Mouse (Mus musculus) intestine, embryonic 14.5 days (tissue): ENCODE data around the gene H13. TPM values are rescaled to one million over a fixed set of nuclear protein-coding genes. Genes with fewer than 3 reads are reported as not detected.
A peak's percentile ranks its signal among the peaks of the same experiment; 100 is the strongest.
"Not testable (repeated sequence)": the region's sequence is repeated elsewhere in the genome, so short reads cannot be mapped to it uniquely, and the experiment has no call there.

Source experiments
- ATAC-seq: fragments of 200-750 bp; cut with Nextera tagmentation; replicated peaks from 2 replicates; pipeline ENCODE4 v1.8.0; 2017; ENCODE audit warnings: low read depth, moderate number of reproducible peaks, moderate TSS enrichment, moderate library complexity; ENCODE audit not compliant: low FRiP score, low TSS enrichment
- DNase-seq: peaks from one replicate; pipeline ENCODE4 v3.0.0-alpha.2; 2018; ENCODE audit warnings: low spot score
- H3K27ac ChIP-seq: fragments of 300-500 bp; sonication (generic); 2 replicates; pipeline ENCODE4 v1.5.1; 2014; ENCODE audit warnings: low read depth, mild to moderate bottlenecking, control low read depth
- H3K27me3 ChIP-seq: fragments of 300-500 bp; sonication (generic); replicated peaks from 2 replicates; pipeline ENCODE4 v1.6.1; 2014; ENCODE audit warnings: low read length, control low read depth; ENCODE audit not compliant: control insufficient read depth, insufficient read depth
- H3K36me3 ChIP-seq: fragments of 300-500 bp; sonication (generic); 2 replicates; pipeline ENCODE4 v1.6.1; 2014; ENCODE audit warnings: low read length, control low read depth; ENCODE audit not compliant: control insufficient read depth, insufficient read depth
- H3K4me1 ChIP-seq: fragments of 300-500 bp; sonication (generic); replicated peaks from 2 replicates; pipeline ENCODE4 v1.6.1; 2014; ENCODE audit warnings: low read length, control low read depth, mixed read lengths; ENCODE audit not compliant: control insufficient read depth, insufficient read depth
- H3K4me2 ChIP-seq: fragments of 300-500 bp; sonication (generic); 2 replicates; pipeline ENCODE4 v1.6.1; 2014; ENCODE audit warnings: low read length
- H3K4me3 ChIP-seq: fragments of 300-500 bp; sonication (generic); 2 replicates; pipeline ENCODE4 v1.5.1; 2014; ENCODE audit warnings: low read depth, low read length, control low read depth, mixed read lengths
- H3K9ac ChIP-seq: fragments of 300-500 bp; sonication (generic); 2 replicates; pipeline ENCODE4 v1.6.1; 2014; ENCODE audit warnings: mild to moderate bottlenecking, low read length
- H3K9me3 ChIP-seq: fragments of 300-500 bp; sonication (generic); 2 replicates; pipeline ENCODE4 v1.6.1; 2016; ENCODE audit warnings: low read length, control low read depth; ENCODE audit not compliant: control insufficient read depth
- WGBS: fragments of 180-500 bp; shearing (Covaris S2); extraction: QIAGEN DNeasy Blood & Tissue Kit; methylation state at CpG from one replicate; pipeline ENCODE4 v1.1.7; 2014; 5-methylcytosine and 5-hydroxymethylcytosine counted together
- polyA plus RNA-seq: library from polyadenylated mRNA; unstranded; fragments of >200 nt; fragmentation: Nextera tagmentation; extraction: Ambion mirVana; gene quantifications from 2 replicates; pipeline ENCODE4 v1.2.1, GENCODE M21; 2014

Gene H13
- polyA plus RNA-seq, 1 experiment from 2014 or later, result 113 TPM

DNA sequence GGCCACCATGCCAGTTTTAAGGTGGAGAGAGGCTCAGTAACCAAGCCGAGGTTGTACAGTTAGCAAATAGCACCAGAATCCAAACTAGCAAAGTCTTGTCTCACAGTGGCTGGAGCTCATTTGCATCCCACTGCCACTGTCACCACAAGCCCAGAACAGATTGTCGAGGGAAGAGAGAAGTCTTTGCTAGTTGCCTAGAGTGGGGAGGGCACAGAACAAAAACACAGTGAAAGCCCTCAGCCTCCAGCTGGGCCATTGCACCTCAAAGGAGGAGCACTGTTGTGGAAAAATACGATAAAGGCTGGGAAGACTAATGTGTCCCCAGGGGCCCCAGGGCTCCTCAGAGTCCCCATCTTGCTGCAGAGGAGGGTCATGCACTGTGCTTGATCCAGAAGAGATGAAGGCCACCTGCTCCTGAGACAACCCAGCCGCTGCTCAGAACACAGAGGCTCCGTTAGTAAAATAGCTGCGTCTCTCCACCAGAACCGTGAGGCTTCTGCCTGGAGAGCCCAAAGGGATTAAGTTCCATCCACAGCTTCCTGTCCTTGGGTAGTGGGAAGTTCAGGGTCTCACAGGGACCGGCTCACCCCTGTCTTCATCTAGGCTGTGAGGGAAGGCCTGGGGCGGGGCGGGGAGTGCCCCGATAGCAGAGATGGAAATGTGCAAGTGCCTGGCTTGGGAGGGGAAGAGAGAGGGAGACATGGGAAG is 29.7 kb upstream of the H13 start:
- H3K9me3 ChIP-seq, result no peaks in the 10 kb centered on the region
- H3K9ac ChIP-seq, result no peak overlapping the region
- H3K4me2 ChIP-seq, result no peak overlapping the region
- peak overlapping the region; percentile 82 for H3K27ac ChIP-seq
- DNase-seq (no peak), ATAC-seq (peak; percentile 45; the same call in 1 of the 2 replicates)
- H3K27me3 ChIP-seq, result no peaks in the 10 kb centered on the region; the same call in 1 of the 2 replicates
- no peak overlapping the region for H3K4me3 ChIP-seq
- 19% methylated on average over 11 of the region's 11 CpGs for WGBS
- H3K4me1 ChIP-seq, result peaks cover 27% of the 10 kb centered on the region
- no peaks in the 10 kb centered on the region for H3K36me3 ChIP-seq

DNA sequence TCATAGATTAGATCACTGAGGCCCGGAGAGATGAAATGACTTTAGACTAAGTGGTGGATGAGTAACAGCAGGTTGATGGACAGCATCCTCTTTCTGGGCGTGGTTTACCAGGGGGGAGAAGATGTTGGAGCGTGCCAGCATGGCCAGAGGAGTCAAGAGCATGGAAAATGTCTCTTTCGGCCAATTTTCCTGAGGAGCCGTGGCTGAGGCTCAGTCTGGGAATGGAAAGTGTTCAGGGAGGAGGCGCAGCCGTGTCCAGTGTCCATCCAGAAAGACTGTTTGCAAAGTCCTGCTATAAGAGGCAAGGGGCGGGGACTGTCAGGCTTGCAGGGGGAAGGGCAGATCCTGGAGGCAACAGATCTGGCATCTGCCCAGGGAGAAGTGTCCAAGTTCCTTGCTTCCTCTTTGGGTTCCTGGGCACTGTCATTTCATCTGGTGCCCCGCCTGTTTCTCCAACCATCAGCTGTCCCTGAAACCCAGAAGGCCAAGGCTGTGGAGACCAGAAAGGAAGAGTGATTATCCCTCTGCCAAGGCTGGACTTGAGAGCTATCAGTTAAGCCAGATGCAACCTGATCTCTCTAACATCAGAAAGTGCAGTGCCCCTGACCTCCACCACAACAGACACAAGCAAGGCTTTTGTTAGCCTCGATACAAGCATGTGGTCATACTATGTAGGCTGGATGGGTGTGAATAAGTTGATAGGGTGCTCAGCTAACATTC is 16.2 kb upstream of the H13 start:
- WGBS, result 55% methylated on average over 10 of the region's 10 CpGs
- DNase-seq, result no peak

DNA sequence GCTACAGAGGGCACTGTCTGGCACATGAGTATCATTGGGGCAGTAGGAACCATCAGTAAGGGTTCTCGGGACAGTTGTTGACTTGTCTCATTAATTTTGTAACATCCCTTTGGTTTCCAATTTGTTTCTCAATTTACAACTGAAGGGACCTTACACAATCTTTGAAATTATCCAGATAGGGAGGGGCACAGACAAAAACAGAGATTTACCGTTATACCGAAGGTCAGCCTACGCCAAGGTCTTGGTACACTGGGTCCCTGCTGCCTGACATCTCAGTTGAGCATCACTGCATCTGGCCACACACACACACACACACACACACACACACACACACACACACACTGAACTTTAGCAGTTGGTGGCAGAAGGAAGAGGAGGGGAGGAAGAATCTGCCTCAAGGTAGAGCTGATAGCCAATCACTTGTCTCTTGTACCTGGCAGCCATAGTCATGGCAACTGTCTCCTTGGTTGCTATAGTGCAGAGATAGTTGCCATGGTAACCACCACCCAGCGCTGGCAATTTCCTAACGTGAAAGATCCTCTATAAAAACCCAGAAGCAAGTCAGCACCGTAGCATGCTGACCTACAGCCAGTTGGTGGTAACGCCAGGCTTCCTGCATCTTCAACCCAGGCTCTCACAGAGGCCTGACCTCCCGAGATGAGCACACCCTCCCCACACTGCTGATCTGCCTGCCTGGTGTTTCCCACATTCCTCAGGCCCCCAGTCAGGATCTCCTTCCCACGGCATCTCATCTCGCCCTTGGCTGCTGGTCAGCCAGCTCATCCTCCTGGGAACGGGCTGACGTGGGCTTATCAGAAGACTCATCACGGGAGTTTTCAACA is 15.2 kb upstream of the H13 start:
- H3K36me3 ChIP-seq, result no peaks in the 10 kb centered on the region
- H3K4me2 ChIP-seq, result no peak overlapping the region
- DNase-seq (no peak), ATAC-seq (no peak)
- WGBS, result 36% methylated on average over 14 of the region's 14 CpGs
- no peaks in the 10 kb centered on the region for H3K27me3 ChIP-seq
- H3K9me3 ChIP-seq, result no peaks in the 10 kb centered on the region
- 0 out of 2 replicates have a peak, but pooled peaks cover 4% of the 10 kb centered on the region for H3K4me1 ChIP-seq
- H3K9ac ChIP-seq, result no peak overlapping the region
- no peak overlapping the region for H3K27ac ChIP-seq
- no peak overlapping the region for H3K4me3 ChIP-seq

More for the DNA sequence above, 16.2 kb upstream of the H13 start:
- no peak overlapping the region for H3K4me3 ChIP-seq
- no peaks in the 10 kb centered on the region for H3K27me3 ChIP-seq
- no peaks in the 10 kb centered on the region for H3K36me3 ChIP-seq
- H3K27ac ChIP-seq, result no peak overlapping the region
- ATAC-seq, result no peak
- no peak overlapping the region for H3K9ac ChIP-seq
- H3K4me1 ChIP-seq, result peaks cover 4% of the 10 kb centered on the region; the same call in 1 of the 2 replicates
- H3K4me2 ChIP-seq, result no peak overlapping the region
- H3K9me3 ChIP-seq, result no peaks in the 10 kb centered on the region

DNA sequence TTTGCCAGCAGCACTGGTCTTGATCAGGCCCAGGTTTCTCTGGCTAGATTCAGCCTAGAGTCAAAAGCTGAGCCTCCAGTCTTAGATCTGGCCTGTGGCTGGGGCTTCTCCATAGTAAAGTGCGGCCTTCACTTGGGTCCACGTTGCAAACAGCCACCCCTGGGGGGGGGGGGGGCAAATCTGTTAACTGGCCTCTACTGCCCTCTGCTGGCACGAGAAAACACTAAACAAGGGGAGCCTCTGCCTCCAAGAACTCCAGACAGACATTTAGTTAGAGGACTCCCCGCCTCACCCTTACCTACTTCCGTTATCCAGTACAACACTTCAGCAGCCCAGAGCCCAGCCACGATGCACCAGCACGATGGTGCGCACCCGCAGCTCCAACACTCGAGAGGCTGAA is 11.9 kb upstream of the H13 start:
- DNase-seq, result no peak
- WGBS, result 64% methylated on average over 10 of the region's 10 CpGs
- H3K27me3 ChIP-seq, result no peaks in the 10 kb centered on the region

DNA sequence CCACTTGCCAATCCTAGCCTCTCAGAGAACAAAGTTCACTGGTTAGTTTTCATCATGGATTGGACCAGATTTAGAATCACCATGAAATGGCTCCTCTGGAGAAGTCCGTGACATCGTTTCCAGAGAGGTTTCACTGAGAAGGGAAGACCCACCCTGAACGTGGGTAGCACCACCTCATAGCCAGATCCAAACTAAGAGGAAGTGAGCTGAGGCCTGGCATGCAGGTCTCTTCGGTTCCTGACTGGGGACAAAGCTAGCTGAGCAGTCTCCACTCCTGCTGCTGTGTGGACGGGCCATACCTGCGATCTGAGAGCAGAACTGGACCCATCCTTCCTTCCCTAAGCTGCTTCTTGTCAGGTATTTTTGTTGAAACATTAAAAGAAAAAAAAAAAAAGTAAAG is 8.1 kb upstream of the H13 start:
- Histone ChIP-seq H3K36me3 (no peaks in the 10 kb centered on the region), H3K4me2 (no peak overlapping the region), H3K27ac (no peak overlapping the region), H3K27me3 (no peaks in the 10 kb centered on the region), H3K4me3 (no peak overlapping the region), H3K4me1 (no peaks in the 10 kb centered on the region), H3K9ac (no peak overlapping the region), H3K9me3 (no peaks in the 10 kb centered on the region)
- WGBS, result 76% methylated on average over 6 of the region's 6 CpGs
- ATAC-seq, result no peak
- no peak for DNase-seq

More for the DNA sequence above, 11.9 kb upstream of the H13 start:
- no peak for ATAC-seq
- Histone ChIP-seq H3K9ac (no peak overlapping the region), H3K4me1 (0 out of 2 replicates have a peak, but pooled peaks cover 4% of the 10 kb centered on the region), H3K4me3 (no peak overlapping the region), H3K36me3 (no peaks in the 10 kb centered on the region), H3K9me3 (no peaks in the 10 kb centered on the region), H3K4me2 (no peak overlapping the region), H3K27ac (no peak overlapping the region)

DNA sequence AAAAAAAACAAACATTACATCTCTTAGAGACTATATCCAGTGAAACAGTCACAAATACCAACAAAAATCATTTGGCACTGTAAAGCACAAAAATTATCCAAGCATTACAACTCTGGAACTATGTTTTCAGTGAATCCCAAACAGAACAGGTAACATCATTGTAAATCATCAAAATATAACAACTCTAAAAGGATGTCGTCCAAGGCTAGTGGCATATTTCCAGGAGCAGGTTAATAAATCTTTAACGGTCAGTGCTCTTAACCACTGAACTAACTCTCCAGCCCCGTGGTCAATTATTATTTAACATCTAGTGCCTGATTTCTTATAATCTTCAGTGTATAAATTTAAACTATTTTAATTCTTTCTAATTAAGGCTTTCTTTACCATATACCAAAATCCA is 3.1 kb upstream of the H13 start:
- not testable (repeated sequence) for H3K36me3 ChIP-seq, DNase-seq
- WGBS, result 67% methylated on average over 3 of the region's 3 CpGs

DNA sequence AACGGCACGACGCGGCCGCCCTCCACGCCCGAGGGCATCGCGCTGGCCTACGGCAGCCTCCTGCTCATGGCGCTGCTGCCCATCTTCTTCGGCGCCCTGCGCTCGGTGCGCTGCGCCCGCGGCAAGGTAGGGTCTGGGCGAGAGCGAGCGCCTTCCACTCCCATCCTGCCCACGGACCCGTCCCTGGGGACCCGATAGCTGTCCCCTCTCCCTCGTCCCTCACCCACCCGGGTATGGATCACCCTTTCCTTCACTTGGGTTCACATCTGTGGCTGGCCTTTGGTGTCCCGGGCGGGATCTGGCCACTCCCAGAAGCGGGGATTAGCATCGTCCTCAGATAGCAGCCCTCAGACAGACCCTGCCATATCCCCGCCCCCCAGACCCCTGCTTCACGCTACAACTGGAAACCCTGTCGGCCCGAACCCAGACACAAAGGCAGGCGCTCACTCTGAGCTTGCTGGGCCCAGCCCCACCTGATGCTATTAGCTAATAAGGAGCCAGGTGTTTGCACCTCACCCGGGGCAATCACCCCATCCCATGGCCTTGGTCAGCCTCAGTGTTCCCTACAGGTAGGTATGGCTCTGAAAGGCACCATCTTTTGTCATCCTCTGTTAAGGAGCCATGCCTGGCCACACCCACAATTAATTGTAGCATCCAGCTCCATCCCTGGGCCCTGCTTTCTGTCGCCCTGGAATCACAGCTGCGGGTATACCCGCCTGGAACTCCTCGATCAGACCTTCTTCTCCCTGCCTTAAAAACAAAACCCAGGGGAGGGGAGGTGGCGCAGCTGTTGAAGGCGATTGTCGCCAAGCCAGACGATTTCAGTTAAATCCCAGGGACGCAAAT is 601 bp downstream of the H13 start:
- peak; percentile 88 for DNase-seq
- Histone ChIP-seq H3K9ac (peak overlapping the region; percentile 96), H3K27ac (peak overlapping the region; percentile 95), H3K4me2 (peak overlapping the region; percentile 88), H3K36me3 (peaks cover 19% of the 10 kb centered on the region), H3K27me3 (no peaks in the 10 kb centered on the region), H3K4me1 (peaks cover 19% of the 10 kb centered on the region), H3K9me3 (no peaks in the 10 kb centered on the region), H3K4me3 (peak overlapping the region; percentile 85)
- 1% methylated on average over 42 of the region's 46 CpGs for WGBS
- peak; percentile 83 for ATAC-seq

More for the DNA sequence above, 3.1 kb upstream of the H13 start:
- not testable (repeated sequence) for H3K4me1 ChIP-seq, ATAC-seq, H3K4me3 ChIP-seq, H3K9ac ChIP-seq, H3K27ac ChIP-seq, H3K4me2 ChIP-seq, H3K9me3 ChIP-seq, H3K27me3 ChIP-seq
